Mouse (Mus musculus) MEL (cell line): ENCODE results near the gene Macrod2. TPM values are rescaled to one million over a fixed set of nuclear protein-coding genes. Genes with fewer than 3 reads are reported as not detected.

ENCODE experiments used
- DNase-seq: peaks from one replicate; pipeline ENCODE4 v3.0.0; 2011; ENCODE audit warnings: low read depth, low spot score
- H3K27ac ChIP-seq: 2 replicates; pipeline ENCODE4 v1.5.1; 2012; ENCODE audit warnings: low read depth, mild to moderate bottlenecking, control low read depth, low read length, moderate library complexity; ENCODE audit not compliant: control insufficient read depth
- H3K27me3 ChIP-seq, 2 experiments: fragments of 150-350 bp in 1 of 2; sonication (generic) in 1 of 2; 2 replicates each; pipeline ENCODE4 v1.6.1; 2012; ENCODE audit warnings: low read length in 2 of 2, mild to moderate bottlenecking in 2 of 2, improper control_type of control experiment in 1 of 2, moderate library complexity in 1 of 2; ENCODE audit not compliant: insufficient read depth in 2 of 2, control insufficient read depth in 1 of 2
- H3K36me3 ChIP-seq, 2 experiments: 2 replicates each; pipeline ENCODE4 v1.6.1; 2012 to 2014; ENCODE audit warnings: low read length in 2 of 2, improper control_type of control experiment in 1 of 2, inconsistent platforms in 1 of 2, mild to moderate bottlenecking in 1 of 2; ENCODE audit not compliant: insufficient read depth in 2 of 2, control insufficient read depth in 1 of 2
- H3K4me1 ChIP-seq, 2 experiments: fragments of 150-350 bp in 1 of 2; sonication (generic) in 1 of 2; 2 replicates each; pipeline ENCODE4 v1.6.1; 2012; ENCODE audit warnings: low read length in 2 of 2, improper control_type of control experiment in 1 of 2, mild to moderate bottlenecking in 1 of 2; ENCODE audit not compliant: insufficient read depth in 2 of 2, control insufficient read depth in 1 of 2
- H3K4me3 ChIP-seq, 2 experiments: fragments of 150-350 bp in 1 of 2; sonication (generic) in 1 of 2; 2 replicates each; pipeline ENCODE4 v1.5.1; 2012; ENCODE audit warnings: low read depth in 2 of 2, low read length in 2 of 2, mild to moderate bottlenecking in 2 of 2, moderate library complexity in 2 of 2, control low read depth in 1 of 2, improper control_type of control experiment in 1 of 2; ENCODE audit not compliant: control insufficient read depth in 1 of 2, insufficient read depth in 1 of 2
- H3K79me2 ChIP-seq: 2 replicates; pipeline ENCODE4 v1.6.1; 2012; ENCODE audit warnings: mild to moderate bottlenecking, low read length, moderate library complexity; ENCODE audit not compliant: control insufficient read depth, poor library complexity, insufficient read depth
- H3K9ac ChIP-seq: 2 replicates; pipeline ENCODE4 v1.6.1; 2012; ENCODE audit warnings: low read depth, mild to moderate bottlenecking, control low read depth, low read length, moderate library complexity; ENCODE audit not compliant: control insufficient read depth, poor library complexity, severe bottlenecking
- H3K9me3 ChIP-seq: fragments of 150-350 bp; sonication (generic); replicated peaks from 2 replicates; pipeline ENCODE4 v1.6.1; 2012; ENCODE audit warnings: mild to moderate bottlenecking, low read length, improper control_type of control experiment, moderate library complexity; ENCODE audit not compliant: insufficient read depth
- CHD1 ChIP-seq: IDR thresholded peaks from 2 replicates; pipeline ENCODE4 v1.6.1; 2012; ENCODE audit warnings: low read depth, mild to moderate bottlenecking, inconsistent platforms, low read length, improper control_type of control experiment
- CHD2 ChIP-seq: IDR thresholded peaks from 2 replicates; pipeline ENCODE4 v1.6.1; 2011; ENCODE audit warnings: low read length, improper control_type of control experiment
- CTCF ChIP-seq, 3 experiments: IDR thresholded peaks in 2 of 3; conservative IDR thresholded peaks in 1 of 3; 2 replicates each; pipeline ENCODE4 v1.5.1; 2011 to 2012; ENCODE audit warnings: low read length in 3 of 3, low read depth in 2 of 3, mild to moderate bottlenecking in 2 of 3, improper control_type of control experiment in 1 of 3, inconsistent platforms in 1 of 3, mixed read lengths in 1 of 3, moderate library complexity in 1 of 3; ENCODE audit not compliant: control insufficient read depth in 1 of 3, insufficient read depth in 1 of 3, poor library complexity in 1 of 3, severe bottlenecking in 1 of 3
- ETS1 ChIP-seq: IDR thresholded peaks from 2 replicates; pipeline ENCODE4 v1.6.1; 2012; ENCODE audit warnings: low read depth, mild to moderate bottlenecking, inconsistent platforms, low read length, improper control_type of control experiment, moderate library complexity
- GABPA ChIP-seq: IDR thresholded peaks from 2 replicates; pipeline ENCODE4 v1.6.1; 2012; ENCODE audit warnings: low read depth, mild to moderate bottlenecking, inconsistent platforms, low read length, improper control_type of control experiment, moderate library complexity
- GATA1 ChIP-seq: IDR thresholded peaks from 2 replicates; pipeline ENCODE4 v1.6.1; 2011; ENCODE audit warnings: low read depth, low read length, improper control_type of control experiment
- HCFC1 ChIP-seq: IDR thresholded peaks from 2 replicates; pipeline ENCODE4 v1.6.1; 2012; ENCODE audit warnings: low read depth, mild to moderate bottlenecking, inconsistent platforms, low read length, improper control_type of control experiment, moderate library complexity
- MAFK ChIP-seq: IDR thresholded peaks from 2 replicates; pipeline ENCODE4 v1.6.1; 2011; ENCODE audit warnings: low read depth, mild to moderate bottlenecking, low read length, improper control_type of control experiment, borderline replicate concordance
- MAX ChIP-seq: IDR thresholded peaks from 2 replicates; pipeline ENCODE4 v1.6.1; 2011; ENCODE audit warnings: low read length, improper control_type of control experiment
- MXI1 ChIP-seq: IDR thresholded peaks from 2 replicates; pipeline ENCODE4 v1.6.1; 2011; ENCODE audit warnings: mild to moderate bottlenecking, low read depth, low read length, improper control_type of control experiment
- MYB ChIP-seq: IDR thresholded peaks from 2 replicates; pipeline ENCODE4 v1.6.1; 2011; ENCODE audit warnings: mild to moderate bottlenecking, low read depth, low read length, improper control_type of control experiment
- MYC ChIP-seq: IDR thresholded peaks from 2 replicates; pipeline ENCODE4 v1.6.1; 2011; ENCODE audit warnings: low read depth, mild to moderate bottlenecking, low read length, improper control_type of control experiment, moderate library complexity
- NELFE ChIP-seq: IDR thresholded peaks from 2 replicates; pipeline ENCODE4 v1.6.1; 2011; ENCODE audit warnings: low read depth, low read length, improper control_type of control experiment
- NRF1 ChIP-seq: IDR thresholded peaks from 2 replicates; pipeline ENCODE4 v1.6.1; 2014; ENCODE audit warnings: low read depth, mild to moderate bottlenecking, inconsistent platforms, low read length, improper control_type of control experiment, moderate library complexity; ENCODE audit not compliant: poor library complexity, insufficient read depth, severe bottlenecking
- POLR2A ChIP-seq, 2 experiments: IDR thresholded peaks; 2 replicates each; pipeline ENCODE4 v1.6.1; 2011 to 2012; ENCODE audit warnings: low read length in 2 of 2, mild to moderate bottlenecking in 2 of 2, control low read depth in 1 of 2, improper control_type of control experiment in 1 of 2, low read depth in 1 of 2, moderate library complexity in 1 of 2; ENCODE audit not compliant: control insufficient read depth in 1 of 2, insufficient read depth in 1 of 2, poor library complexity in 1 of 2
- POLR2AphosphoS2 ChIP-seq: IDR thresholded peaks from 2 replicates; pipeline ENCODE4 v1.6.1; 2011; ENCODE audit warnings: low read length, improper control_type of control experiment
- POLR2AphosphoS5 ChIP-seq: IDR thresholded peaks from 2 replicates; pipeline ENCODE4 v1.6.1; 2012; ENCODE audit warnings: low read depth, borderline replicate concordance, mild to moderate bottlenecking, inconsistent platforms, low read length, moderate library complexity, mixed read lengths
- RAD21 ChIP-seq: IDR thresholded peaks from 2 replicates; pipeline ENCODE4 v1.6.1; 2011; ENCODE audit warnings: mild to moderate bottlenecking, low read depth, low read length, improper control_type of control experiment
- RCOR1 ChIP-seq: IDR thresholded peaks from 2 replicates; pipeline ENCODE4 v1.6.1; 2012; ENCODE audit warnings: low read depth, mild to moderate bottlenecking, inconsistent platforms, low read length, improper control_type of control experiment
- SMC3 ChIP-seq: IDR thresholded peaks from 2 replicates; pipeline ENCODE4 v1.6.1; 2011; ENCODE audit warnings: low read depth, low read length, improper control_type of control experiment
- TAL1 ChIP-seq: IDR thresholded peaks from 2 replicates; pipeline ENCODE4 v1.6.1; 2012; ENCODE audit warnings: mild to moderate bottlenecking, inconsistent platforms, low read length, moderate library complexity, mixed read lengths
- UBTF ChIP-seq: IDR thresholded peaks from 2 replicates; pipeline ENCODE4 v1.6.1; 2012; ENCODE audit warnings: low read depth, mild to moderate bottlenecking, inconsistent platforms, low read length, improper control_type of control experiment, moderate library complexity, borderline replicate concordance; ENCODE audit not compliant: insufficient read depth
- USF1 ChIP-seq: IDR thresholded peaks from 2 replicates; pipeline ENCODE4 v1.6.1; 2014; ENCODE audit warnings: low read depth, mild to moderate bottlenecking, inconsistent platforms, low read length, improper control_type of control experiment, moderate library complexity
- ZC3H11A ChIP-seq: IDR thresholded peaks from 2 replicates; pipeline ENCODE4 v1.6.1; 2012; ENCODE audit warnings: low read depth, mild to moderate bottlenecking, inconsistent platforms, low read length, improper control_type of control experiment
- ZKSCAN1 ChIP-seq: IDR thresholded peaks from 2 replicates; pipeline ENCODE4 v1.6.1; 2012; ENCODE audit warnings: low read depth, mild to moderate bottlenecking, inconsistent platforms, low read length, improper control_type of control experiment, moderate library complexity
- ZNF384 ChIP-seq: IDR thresholded peaks from 2 replicates; pipeline ENCODE4 v1.6.1; 2012; ENCODE audit warnings: low read depth, mild to moderate bottlenecking, inconsistent platforms, low read length, improper control_type of control experiment
- polyA plus RNA-seq, 2 experiments: library from polyadenylated mRNA; stranded (reverse) in 1 of 2; unstranded in 1 of 2; fragments of >175 nt in 1 of 2; fragments of >200 nt in 1 of 2; gene quantifications; 2 replicates each; pipeline versions ENCODE4 v1.2.1 to v1.2.4; 2012; ENCODE audit warnings: low replicate concordance in 2 of 2, low read depth in 1 of 2; ENCODE audit not compliant: insufficient read length in 2 of 2, insufficient read depth in 1 of 2, missing spikeins in 1 of 2
- total RNA-seq: library from RNA; depleted of rRNA; stranded (reverse); fragments of 300-350 nt; gene quantifications from 2 replicates; pipeline ENCODE4 v1.2.3, GENCODE M21; 2012

The Macrod2 gene
- total and polyA plus RNA-seq, 3 experiments: not detected

DNA sequence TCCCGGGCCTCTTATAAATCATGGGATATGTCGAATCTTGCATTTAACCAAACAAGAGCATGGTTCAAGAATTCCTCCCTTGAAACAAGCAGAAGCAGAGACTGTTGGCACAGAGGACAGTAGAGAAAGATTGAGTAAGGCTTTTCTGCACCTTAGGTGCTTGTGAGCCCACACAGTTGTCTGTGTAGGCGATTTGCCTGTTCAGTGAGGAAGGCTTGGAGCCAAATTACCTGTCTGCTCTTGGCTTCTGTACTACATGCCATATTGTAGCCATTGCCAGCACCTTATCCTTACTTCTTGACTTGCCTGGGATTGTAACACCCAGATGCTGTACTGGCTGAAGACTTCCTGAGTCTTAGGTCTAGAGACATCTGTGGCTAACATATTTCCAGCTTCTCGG, 1303.2 kb downstream of the Macrod2 start:
- TF ChIP-seq ETS1 (no peak), ZKSCAN1 (no peak), HCFC1 (no peak), NRF1 (no peak), CHD2 (no peak), TAL1 (no peak), MAX (no peak), MYB (no peak), MYC (no peak), GATA1 (no peak), POLR2AphosphoS2 (no peak), MAFK (no peak), POLR2AphosphoS5 (no peak), UBTF (no peak), ZC3H11A (no peak), USF1 (no peak)
- Histone ChIP-seq H3K36me3 (no peaks in the 10 kb centered on the region), H3K9ac (no peak overlapping the region), H3K4me1 (no peaks in the 10 kb centered on the region), H3K9me3 (no peaks in the 10 kb centered on the region), H3K79me2 (no peaks in the 10 kb centered on the region), H3K4me3 (no peak overlapping the region), H3K27ac (no peak overlapping the region), H3K27me3 (no peaks in the 10 kb centered on the region)
- DNase-seq: no peak

DNA sequence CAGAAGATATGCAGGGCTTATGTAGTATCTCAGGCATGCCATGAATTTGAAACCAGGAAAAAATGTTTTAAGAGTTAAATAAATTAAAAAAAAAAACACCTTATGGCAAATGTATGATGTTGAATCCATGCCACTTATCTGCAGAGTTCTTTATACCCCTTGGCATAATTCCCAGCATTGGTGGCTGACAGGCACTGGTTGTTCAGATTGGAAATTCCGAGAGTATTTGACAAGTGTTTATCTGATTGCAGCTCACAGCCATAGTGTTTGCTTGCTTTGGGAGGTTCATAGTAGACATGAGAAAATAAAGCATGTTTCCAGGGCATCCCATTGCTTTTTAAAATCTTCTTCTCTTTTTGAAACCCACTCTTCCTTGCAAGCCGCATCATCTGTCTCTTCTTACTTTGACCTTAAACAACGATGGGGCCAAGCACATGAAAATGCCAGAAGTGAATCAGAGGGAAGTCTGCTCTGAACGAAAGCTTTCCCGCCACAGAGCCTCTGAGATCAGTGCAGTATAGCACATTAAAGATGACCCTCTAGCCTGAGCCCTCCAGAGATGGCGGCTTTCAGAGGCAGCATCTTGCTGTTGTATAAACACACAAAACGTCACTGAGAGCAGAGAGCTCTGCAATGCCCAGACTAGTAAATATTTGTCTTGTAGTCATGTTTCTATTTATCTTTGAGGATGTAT, 1305.8 kb downstream of the Macrod2 start:
- H3K4me1 ChIP-seq: no peaks in the 10 kb centered on the region
- no peaks in the 10 kb centered on the region for H3K79me2 ChIP-seq
- no peak overlapping the region for H3K27ac ChIP-seq
- H3K4me3 ChIP-seq: no peak overlapping the region
- H3K27me3 ChIP-seq: no peaks in the 10 kb centered on the region
- DNase-seq: no peak
- TF ChIP-seq POLR2A (IDR thresholded peaks at IDR 0.05; ENCODE audit: control insufficient read depth in 1 of 2, insufficient read depth in 1 of 2, low read depth in 1 of 2, low read length in 2 of 2, poor library complexity in 1 of 2): no peak
- no peak for TF ChIP-seq GATA1
- no peak for TF ChIP-seq CTCF (IDR thresholded peaks at IDR 0.05 in 2 of 3, conservative IDR thresholded peaks at IDR 0.05 in 1 of 3; ENCODE audit: control insufficient read depth in 1 of 3, insufficient read depth in 1 of 3, low read depth in 2 of 3, low read length in 3 of 3, poor library complexity in 1 of 3, severe bottlenecking in 1 of 3)
- TF ChIP-seq CHD1: no peak
- no peak for TF ChIP-seq TAL1
- no peak for TF ChIP-seq RCOR1
- TF ChIP-seq GABPA: no peak
- TF ChIP-seq NELFE: no peak
- no peak for TF ChIP-seq RAD21
- no peak for TF ChIP-seq MAX
- TF ChIP-seq MXI1: no peak
- no peak for TF ChIP-seq UBTF
- TF ChIP-seq POLR2AphosphoS2: no peak
- TF ChIP-seq SMC3: no peak
- no peak for TF ChIP-seq ZNF384
- TF ChIP-seq, all 39 proteins: peak for 0
- no peaks in the 10 kb centered on the region for H3K9me3 ChIP-seq
- no peaks in the 10 kb centered on the region for H3K36me3 ChIP-seq
- no peak overlapping the region for H3K9ac ChIP-seq
